Mouse (Mus musculus) neural tube, embryonic 13.5 days (tissue): ENCODE data around the gene Tnpo1. TPM values are rescaled to one million over a fixed set of nuclear protein-coding genes. Genes with fewer than 3 reads are reported as not detected.

Source experiments
- polyA plus RNA-seq: library from polyadenylated mRNA; unstranded; fragments of >200 nt; fragmentation: Nextera tagmentation; extraction: Ambion mirVana; gene quantifications from 2 replicates; pipeline ENCODE4 v1.2.1, GENCODE M21; 2015

The Tnpo1 gene
- polyA plus RNA-seq, 1 experiment from 2014 or later = 51.9 TPM

Other genes with a start within 250 kb of the Tnpo1 start
- not detected in 2 replicates for gene Tmem171, start 231.6 kb downstream of the Tnpo1 start, polyA plus RNA-seq
- 27.9 and 32.5 TPM in 2 replicates for gene Fcho2, start 110.9 kb downstream of the Tnpo1 start, polyA plus RNA-seq
- not detected in 2 replicates for gene 1700024P04Rik, start 58.2 kb upstream of the Tnpo1 start, polyA plus RNA-seq